Mouse (Mus musculus) bone marrow macrophage, adult 2 months (primary cell): Measurements from ENCODE around the gene Nme4. TPM values are rescaled to one million over a fixed set of nuclear protein-coding genes. Genes with fewer than 3 reads are reported as not detected.

Experiments
- H3K27ac ChIP-seq: 2 replicates; pipeline ENCODE4 v1.5.1; 2012; ENCODE audit warnings: low read depth, low read length; ENCODE audit not compliant: insufficient read depth
- H3K4me1 ChIP-seq: 2 replicates; pipeline ENCODE4 v1.6.1; 2012; ENCODE audit warnings: low read length; ENCODE audit not compliant: control insufficient read depth, insufficient read depth
- H3K4me3 ChIP-seq: 2 replicates; pipeline ENCODE4 v1.5.1; 2012; ENCODE audit warnings: mild to moderate bottlenecking, low read length, moderate library complexity; ENCODE audit not compliant: insufficient read depth
- CTCF ChIP-seq: IDR thresholded peaks from 2 replicates; pipeline ENCODE4 v1.5.1; 2012; ENCODE audit warnings: low read depth, mild to moderate bottlenecking, low read length, moderate library complexity
- POLR2A ChIP-seq: IDR thresholded peaks from 2 replicates; pipeline ENCODE4 v1.6.1; 2012; ENCODE audit warnings: mild to moderate bottlenecking, low read depth, low read length, borderline replicate concordance
- polyA plus RNA-seq: library from polyadenylated mRNA; stranded (reverse); fragments of >200 nt; gene quantifications from 2 replicates; pipeline ENCODE4 v1.2.4, GENCODE M21; 2012; ENCODE audit not compliant: missing spikeins, insufficient read depth, insufficient read length

Nme4 gene
- 25.6 and 28.4 TPM in 2 replicates for polyA plus RNA-seq

- Histone ChIP-seq H3K27ac (peak within 1 kb of the TSS; percentile 40), H3K4me1 (peaks cover 5% of the 10 kb centered on the region), H3K4me3 (peak within 1 kb of the TSS; percentile 67)
- TF ChIP-seq POLR2A (no peak), CTCF (no peak)
These were observed at the start of gene Nme4 for GRCm38 (mm10) chr17:26095121-26095740. TSS of gene Nme4 (minus strand) at chr17:26095602.

- Histone ChIP-seq H3K4me1 (peaks cover 6% of the 10 kb centered on the region; the same call in 1 of the 2 replicates), H3K27ac (no peak overlapping the region), H3K4me3 (no peak overlapping the region)
- no peak for TF ChIP-seq POLR2A
- no peak for TF ChIP-seq CTCF
These were observed 48.0 kb upstream of the Nme4 start for GRCm38 (mm10) chr17:26143386-26143785.

DNA sequence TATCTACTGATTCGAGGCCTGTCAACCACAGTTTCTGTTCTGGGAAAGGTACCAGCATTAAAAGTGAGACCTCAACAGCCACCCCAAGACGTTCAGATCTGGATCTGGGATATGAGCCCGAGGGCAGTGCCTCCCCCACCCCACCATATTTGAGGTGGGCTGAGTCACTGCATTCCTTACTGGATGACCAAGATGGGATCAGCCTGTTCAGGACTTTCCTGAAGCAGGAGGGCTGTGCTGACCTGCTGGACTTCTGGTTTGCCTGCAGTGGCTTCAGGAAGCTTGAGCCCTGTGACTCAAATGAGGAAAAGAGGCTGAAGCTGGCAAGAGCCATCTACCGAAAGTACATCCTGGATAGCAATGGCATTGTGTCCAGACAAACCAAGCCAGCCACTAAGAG, 47.4 kb upstream of the Nme4 start:
- Histone ChIP-seq H3K4me1 (peaks cover 7% of the 10 kb centered on the region; the same call in 1 of the 2 replicates), H3K27ac (no peak overlapping the region)
- no peak for TF ChIP-seq CTCF
- TF ChIP-seq POLR2A: no peak

DNA sequence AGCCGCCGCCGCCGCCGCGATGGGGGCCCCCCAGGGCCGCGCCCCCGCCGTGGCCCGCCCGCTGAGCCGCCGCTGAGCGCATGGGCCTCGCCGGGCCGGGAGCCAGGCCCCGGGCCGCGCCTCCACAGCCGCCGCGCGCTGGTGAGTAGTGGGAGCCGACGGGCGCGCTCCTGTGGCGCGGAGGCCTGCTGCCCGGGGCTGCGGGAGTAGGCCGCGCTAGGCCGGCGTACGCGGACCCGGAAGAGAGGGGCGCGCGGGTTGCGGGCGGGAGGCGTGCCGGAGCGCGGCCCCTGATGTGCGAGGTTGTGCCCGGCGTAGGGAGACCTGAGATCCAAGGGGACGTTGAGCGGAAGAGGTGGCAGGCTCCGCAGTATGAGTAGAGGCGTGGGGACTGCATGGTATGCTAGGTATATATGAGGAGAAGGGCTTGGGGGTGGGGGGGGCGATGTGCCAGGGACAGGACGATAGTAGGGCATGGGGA, 43.5 kb upstream of the Nme4 start:
- TF ChIP-seq POLR2A (no peak), CTCF (no peak)
- H3K27ac ChIP-seq: peak overlapping the region; percentile 66
- peak overlapping the region; percentile 77 for H3K4me3 ChIP-seq
- H3K4me1 ChIP-seq: peaks cover 10% of the 10 kb centered on the region; the same call in 1 of the 2 replicates

More for the DNA sequence above, 47.4 kb upstream of the Nme4 start:
- no peak overlapping the region for H3K4me3 ChIP-seq

DNA sequence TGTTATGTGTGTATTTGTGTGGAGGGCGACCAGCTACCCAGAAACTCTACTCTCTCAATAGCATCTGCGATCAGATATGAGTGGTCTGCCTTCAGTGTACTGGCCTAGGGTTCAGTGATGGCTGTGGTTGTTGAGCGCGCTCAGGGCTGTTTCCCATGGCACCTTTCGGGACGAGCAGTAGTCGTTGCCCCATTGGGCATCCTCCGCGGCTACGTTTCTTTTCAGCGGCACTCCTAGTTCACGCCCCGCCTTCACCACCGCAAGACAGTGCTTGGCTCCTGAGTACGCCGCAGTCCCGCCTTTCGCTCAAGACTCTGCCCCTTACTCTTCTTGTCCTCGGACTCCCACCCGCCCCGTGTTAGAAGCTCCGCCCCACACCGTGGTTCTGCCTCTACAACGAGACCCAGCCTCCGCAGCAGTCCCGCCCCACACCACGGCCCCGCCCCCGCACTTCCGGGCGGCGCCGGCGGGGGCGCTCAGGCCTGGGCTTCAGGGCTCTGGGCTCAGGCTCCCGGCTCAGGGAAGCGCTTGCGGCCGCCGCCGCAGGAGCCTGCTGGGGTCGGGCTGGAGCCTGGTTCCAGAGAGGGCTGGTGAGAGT, 42.9 kb upstream of the Nme4 start, which contains the start of gene Axin1:
Gene Axin1 (plus strand): TSS at position 450 of the 598 bp plus-strand sequence.
- Histone ChIP-seq H3K27ac (peak within 1 kb of the TSS; percentile 66), H3K4me3 (peak within 1 kb of the TSS; percentile 77), H3K4me1 (peaks cover 10% of the 10 kb centered on the region; the same call in 1 of the 2 replicates)
- TF ChIP-seq POLR2A (no peak), CTCF (no peak)

DNA sequence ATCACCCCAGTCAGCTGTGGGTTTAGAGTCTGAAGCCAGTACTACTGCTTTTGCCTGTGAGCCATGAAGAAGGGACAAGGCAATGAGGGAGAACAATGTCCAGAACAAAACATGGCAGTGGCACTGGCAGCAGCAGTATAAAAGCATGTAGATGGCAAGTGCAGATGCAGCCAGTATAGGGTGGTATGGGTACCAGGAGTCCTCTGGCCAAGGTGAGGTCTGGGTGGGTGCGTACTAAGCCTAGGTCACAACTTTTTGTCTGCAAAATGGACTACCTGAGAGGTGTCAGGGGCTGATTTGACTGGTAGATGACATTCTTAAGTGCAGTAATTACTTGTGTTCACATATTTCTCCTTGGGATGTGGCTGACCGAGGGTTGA, 42.3 kb upstream of the Nme4 start:
- no peak overlapping the region for H3K27ac ChIP-seq
- H3K4me1 ChIP-seq: peaks cover 10% of the 10 kb centered on the region; the same call in 1 of the 2 replicates
- peak overlapping the region; percentile 77 for H3K4me3 ChIP-seq
- no peak for TF ChIP-seq CTCF
- no peak for TF ChIP-seq POLR2A

DNA sequence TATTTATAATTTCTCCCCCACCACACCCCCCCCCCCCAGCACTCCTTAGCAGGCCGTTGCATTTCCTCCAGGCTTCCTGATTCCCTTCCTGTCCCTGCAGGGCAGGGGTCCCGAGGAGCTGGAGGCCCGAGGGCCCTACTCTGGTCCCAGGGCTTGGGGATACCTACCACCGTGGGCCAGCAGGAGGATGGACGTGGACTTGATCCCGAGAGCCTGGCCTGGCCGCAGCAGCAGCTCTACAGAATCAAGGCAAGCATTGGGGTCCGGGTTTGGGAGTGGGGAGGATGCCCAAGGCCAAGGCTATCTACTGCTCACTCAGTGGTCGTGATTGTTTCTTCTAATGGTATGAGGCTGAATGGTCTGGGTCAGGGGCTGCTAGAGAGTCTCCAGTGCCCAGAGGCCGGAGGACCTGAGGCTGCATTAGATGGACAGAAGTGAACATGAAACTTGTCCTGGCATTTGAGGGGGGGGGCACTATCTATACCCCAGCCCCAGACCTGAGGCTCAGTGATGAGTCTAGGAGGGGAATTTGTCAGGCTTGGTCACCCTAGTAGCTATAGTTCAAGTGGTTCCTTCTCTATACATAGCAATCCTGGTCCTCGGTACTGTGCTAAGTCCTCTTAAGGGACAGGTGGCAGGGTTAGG, 41.8 kb upstream of the Nme4 start:
- no peak for TF ChIP-seq POLR2A
- TF ChIP-seq CTCF: no peak
- no peak overlapping the region for H3K27ac ChIP-seq
- H3K4me1 ChIP-seq: peaks cover 10% of the 10 kb centered on the region; the same call in 1 of the 2 replicates
- no peak overlapping the region for H3K4me3 ChIP-seq

GRCm38 (mm10) chr17:26131856-26132853, 36.8 kb upstream of the Nme4 start:
- Histone ChIP-seq H3K27ac (no peak overlapping the region), H3K4me1 (no peaks in the 10 kb centered on the region), H3K4me3 (no peak overlapping the region)
- TF ChIP-seq POLR2A (no peak), CTCF (no peak)
